Comparison of ENCODE assay signal across 10 mouse cellular contexts in the genomic region with DNA sequence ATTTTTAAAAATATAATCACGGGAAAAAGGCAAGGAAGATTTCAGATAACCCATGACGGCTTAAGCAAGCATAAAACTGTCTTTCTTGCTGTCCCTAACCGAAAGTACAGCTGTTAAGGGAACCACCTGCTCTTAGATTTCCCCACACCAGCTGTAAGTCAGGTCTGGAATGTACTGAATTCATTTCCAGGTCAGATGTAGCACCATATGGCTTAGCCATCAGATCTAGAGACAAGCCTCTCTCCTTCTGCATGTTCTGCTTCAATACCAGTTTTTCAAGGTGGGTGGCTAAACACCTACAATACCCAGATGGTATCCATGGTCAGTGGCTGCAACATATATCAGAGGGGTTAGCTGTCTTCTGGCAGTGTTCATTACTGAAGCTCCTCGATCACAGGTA.
DNase-seq lines count a peak whose midpoint lies in the region; ATAC-seq lines count a peak whose summit lies in the region.
"Had no signal": no experiment of that assay in that cellular context is flagged by ENCODE, and none has a peak within 500 bp of the region (broad histone marks: within the 10 kb centered on the region; RNA-seq: fewer than 3 reads in every experiment).

No protein-coding gene starts in this region.

- H3K27me3 ChIP-seq in hindbrain, embryonic 16.5 days (replicated peaks; ENCODE audit: control insufficient read depth, insufficient read depth, low read length), result no peaks in the 10 kb centered on the region
- H3K27me3 ChIP-seq in hindbrain, embryonic 12.5 days, result no peaks in the 10 kb centered on the region
- H3K27me3 ChIP-seq in forebrain, embryonic 16.5 days (replicated peaks; ENCODE audit: control insufficient read depth, insufficient read depth, low read length), result no peaks in the 10 kb centered on the region
- H3K27me3 ChIP-seq: embryonic facial prominence, embryonic 12.5 days had no signal

- no peak overlapping the region for H3K4me3 ChIP-seq in hindbrain, embryonic 16.5 days (ENCODE audit: low read length)
- H3K4me3 ChIP-seq in hindbrain, embryonic 12.5 days, result no peak overlapping the region
- no peak overlapping the region for H3K4me3 ChIP-seq in forebrain, embryonic 16.5 days (replicated peaks; ENCODE audit: low read length)
- H3K4me3 ChIP-seq: embryonic facial prominence, embryonic 12.5 days had no signal

- DNase-seq in thymus, postnatal 0 days (ENCODE audit: low spot score), result peak; percentile 10
- no peak for DNase-seq in thymus, postnatal 4 days
- no peak for DNase-seq in adrenal gland, postnatal 10 days
- no peak for DNase-seq in gastrocnemius, postnatal 10 days
- DNase-seq: gastrocnemius, postnatal 36 days had no signal

- no peaks in the 10 kb centered on the region for H3K36me3 ChIP-seq in hindbrain, embryonic 16.5 days (ENCODE audit: control insufficient read depth, insufficient read depth, low read length)
- no peaks in the 10 kb centered on the region for H3K36me3 ChIP-seq in hindbrain, embryonic 12.5 days
- H3K36me3 ChIP-seq in forebrain, embryonic 16.5 days (ENCODE audit: control insufficient read depth, insufficient read depth), result peaks cover 2% of the 10 kb centered on the region; the same call in 1 of the 2 replicates
- H3K36me3 ChIP-seq: embryonic facial prominence, embryonic 12.5 days had no signal

- no peak overlapping the region for H3K4me2 ChIP-seq in hindbrain, embryonic 16.5 days (ENCODE audit: low read length)
- H3K4me2 ChIP-seq in hindbrain, embryonic 12.5 days (replicated peaks), result no peak overlapping the region
- H3K4me2 ChIP-seq in forebrain, embryonic 16.5 days (ENCODE audit: low read length), result no peak overlapping the region
- H3K4me2 ChIP-seq: embryonic facial prominence, embryonic 12.5 days had no signal

- H3K4me1 ChIP-seq in hindbrain, embryonic 16.5 days (ENCODE audit: control insufficient read depth, insufficient read depth, low read depth, low read length), result no peaks in the 10 kb centered on the region
- no peaks in the 10 kb centered on the region for H3K4me1 ChIP-seq in hindbrain, embryonic 12.5 days
- peaks cover 25% of the 10 kb centered on the region for H3K4me1 ChIP-seq in forebrain, embryonic 16.5 days (replicated peaks; ENCODE audit: control insufficient read depth, insufficient read depth, low read length)
- H3K4me1 ChIP-seq: embryonic facial prominence, embryonic 12.5 days had no signal

- peak; percentile 46; the same call in 1 of the 2 replicates for ATAC-seq in hindbrain, embryonic 16.5 days
- no peak for ATAC-seq in hindbrain, embryonic 12.5 days (ENCODE audit: low FRiP score)
- peak; percentile 32 for ATAC-seq in forebrain, embryonic 16.5 days

- no peak overlapping the region for H3K9ac ChIP-seq in hindbrain, embryonic 16.5 days (ENCODE audit: low read depth, low read length)
- H3K9ac ChIP-seq in hindbrain, embryonic 12.5 days, result no peak overlapping the region
- H3K9ac ChIP-seq in forebrain, embryonic 16.5 days (replicated peaks; ENCODE audit: low read depth, low read length), result no peak overlapping the region
- H3K9ac ChIP-seq: embryonic facial prominence, embryonic 12.5 days; liver, embryonic 14.5 days had no signal

- no peaks in the 10 kb centered on the region for H3K9me3 ChIP-seq in hindbrain, embryonic 16.5 days (ENCODE audit: control insufficient read depth, low read length)
- no peaks in the 10 kb centered on the region for H3K9me3 ChIP-seq in hindbrain, embryonic 12.5 days (replicated peaks)
- no peaks in the 10 kb centered on the region for H3K9me3 ChIP-seq in forebrain, embryonic 16.5 days (ENCODE audit: control insufficient read depth, low read length)
- H3K9me3 ChIP-seq: embryonic facial prominence, embryonic 12.5 days had no signal

- 59% methylated on average over 4 of the region's 4 CpGs for WGBS in hindbrain, embryonic 16.5 days
- WGBS in hindbrain, embryonic 12.5 days, result 69% methylated on average over 4 of the region's 4 CpGs
- WGBS in forebrain, embryonic 16.5 days, result 65% methylated on average over 4 of the region's 4 CpGs

- no peak overlapping the region for H3K27ac ChIP-seq in hindbrain, embryonic 16.5 days (ENCODE audit: low read depth, low read length)
- H3K27ac ChIP-seq in hindbrain, embryonic 12.5 days, result no peak overlapping the region
- no peak overlapping the region; the same call in 1 of the 2 replicates for H3K27ac ChIP-seq in forebrain, embryonic 16.5 days (ENCODE audit: low read length)
- H3K27ac ChIP-seq: embryonic facial prominence, embryonic 12.5 days; liver, embryonic 14.5 days had no signal
